Mouse (Mus musculus): ENCODE measurements at regions not wholly inside any gene's neighbourhood (a gene's known extent, or its start where the extent isn't known, plus 50 kb on each side); places are given as distances from the start of the nearest gene placed in this dataset.
A peak's percentile ranks its signal among the peaks of the same experiment; 100 is the strongest.

- H3K9me3 ChIP-seq, result peaks cover 10% of the 10 kb centered on the region
- H3K4me3 ChIP-seq (replicated peaks), result no peak overlapping the region
- H3K4me1 ChIP-seq, result peaks cover 29% of the 10 kb centered on the region
- H3K27me3 ChIP-seq (replicated peaks), result peaks cover 49% of the 10 kb centered on the region
- H3K36me3 ChIP-seq (replicated peaks; ENCODE audit: low read length), result no peaks in the 10 kb centered on the region
- TF ChIP-seq GATA1 (IDR thresholded peaks at IDR 0.05; ENCODE audit: borderline replicate concordance, low read length), result no peak
- no peak for TF ChIP-seq FLI1 (IDR thresholded peaks at IDR 0.05; ENCODE audit: low read length)
These were observed 127.0 kb upstream of the Arid1b start for GRCm38 (mm10) chr17:4867083-4867482.

- H3K27me3 ChIP-seq (replicated peaks), result peaks cover 55% of the 10 kb centered on the region
- no peak overlapping the region for H3K4me3 ChIP-seq (replicated peaks)
- TF ChIP-seq FLI1 (IDR thresholded peaks at IDR 0.05; ENCODE audit: low read length), result no peak
- no peak for TF ChIP-seq GATA1 (IDR thresholded peaks at IDR 0.05; ENCODE audit: borderline replicate concordance, low read length)
- no peaks in the 10 kb centered on the region for H3K36me3 ChIP-seq (replicated peaks; ENCODE audit: low read length)
- H3K4me1 ChIP-seq, result peaks cover 29% of the 10 kb centered on the region
- H3K9me3 ChIP-seq, result peaks cover 10% of the 10 kb centered on the region
These were observed 126.2 kb upstream of the Arid1b start for GRCm38 (mm10) chr17:4867754-4868445.

- no peak for TF ChIP-seq FLI1 (IDR thresholded peaks at IDR 0.05; ENCODE audit: low read length)
- TF ChIP-seq GATA1 (IDR thresholded peaks at IDR 0.05; ENCODE audit: borderline replicate concordance, low read length), result no peak
- peaks cover 10% of the 10 kb centered on the region for H3K9me3 ChIP-seq
- no peak overlapping the region for H3K4me3 ChIP-seq (replicated peaks)
- H3K4me1 ChIP-seq, result peaks cover 25% of the 10 kb centered on the region
- H3K36me3 ChIP-seq (replicated peaks; ENCODE audit: low read length), result no peaks in the 10 kb centered on the region
- H3K27me3 ChIP-seq (replicated peaks), result peaks cover 54% of the 10 kb centered on the region
These were observed 125.7 kb upstream of the Arid1b start for GRCm38 (mm10) chr17:4868446-4868825.

- TF ChIP-seq GATA1 (IDR thresholded peaks at IDR 0.05; ENCODE audit: borderline replicate concordance, low read length), result no peak
- no peak for TF ChIP-seq FLI1 (IDR thresholded peaks at IDR 0.05; ENCODE audit: low read length)
- Histone ChIP-seq H3K4me1 (peaks cover 28% of the 10 kb centered on the region), H3K27me3 (replicated peaks) (peaks cover 56% of the 10 kb centered on the region), H3K36me3 (replicated peaks; ENCODE audit: low read length) (no peaks in the 10 kb centered on the region), H3K9me3 (peaks cover 10% of the 10 kb centered on the region), H3K4me3 (replicated peaks) (no peak overlapping the region)
These were observed 125.3 kb upstream of the Arid1b start for GRCm38 (mm10) chr17:4868861-4869260.

- H3K4me3 ChIP-seq (replicated peaks), result no peak overlapping the region
- no peak for TF ChIP-seq GATA1 (IDR thresholded peaks at IDR 0.05; ENCODE audit: borderline replicate concordance, low read length)
- no peak for TF ChIP-seq FLI1 (IDR thresholded peaks at IDR 0.05; ENCODE audit: low read length)
- no peaks in the 10 kb centered on the region for H3K36me3 ChIP-seq (replicated peaks; ENCODE audit: low read length)
- peaks cover 46% of the 10 kb centered on the region for H3K4me1 ChIP-seq
- H3K27me3 ChIP-seq (replicated peaks), result peaks cover 42% of the 10 kb centered on the region
- peaks cover 10% of the 10 kb centered on the region for H3K9me3 ChIP-seq
These were observed 122.9 kb upstream of the Arid1b start for GRCm38 (mm10) chr17:4871267-4871666.

- Histone ChIP-seq H3K27me3 (replicated peaks) (peaks cover 30% of the 10 kb centered on the region), H3K9me3 (peaks cover 5% of the 10 kb centered on the region; the same call in 1 of the 2 replicates), H3K36me3 (replicated peaks; ENCODE audit: low read length) (no peaks in the 10 kb centered on the region), H3K4me3 (replicated peaks) (peak overlapping the region; percentile 46), H3K4me1 (peaks cover 30% of the 10 kb centered on the region)
- no peak for TF ChIP-seq FLI1 (IDR thresholded peaks at IDR 0.05; ENCODE audit: low read length)
These were observed 119.7 kb upstream of the Arid1b start for GRCm38 (mm10) chr17:4874459-4874858.

GRCm38 (mm10) chr17:4875086-4876046, 118.8 kb upstream of the Arid1b start:
- H3K9me3 ChIP-seq, result peaks cover 5% of the 10 kb centered on the region; the same call in 1 of the 2 replicates
- H3K36me3 ChIP-seq (replicated peaks; ENCODE audit: low read length), result no peaks in the 10 kb centered on the region
- H3K4me3 ChIP-seq (replicated peaks), result no peak overlapping the region
- TF ChIP-seq FLI1 (IDR thresholded peaks at IDR 0.05; ENCODE audit: low read length) (no peak), GATA1 (IDR thresholded peaks at IDR 0.05; ENCODE audit: borderline replicate concordance, low read length) (no peak)
- H3K4me1 ChIP-seq, result peaks cover 30% of the 10 kb centered on the region
- H3K27me3 ChIP-seq (replicated peaks), result peaks cover 26% of the 10 kb centered on the region

- no peak for TF ChIP-seq GATA1 (IDR thresholded peaks at IDR 0.05; ENCODE audit: borderline replicate concordance, low read length)
- TF ChIP-seq FLI1 (IDR thresholded peaks at IDR 0.05; ENCODE audit: low read length), result no peak
- peaks cover 30% of the 10 kb centered on the region for H3K4me1 ChIP-seq
- H3K36me3 ChIP-seq (replicated peaks; ENCODE audit: low read length), result no peaks in the 10 kb centered on the region
- peak overlapping the region; percentile 17 for H3K4me3 ChIP-seq (replicated peaks)
- H3K9me3 ChIP-seq, result no peaks in the 10 kb centered on the region
- H3K27me3 ChIP-seq (replicated peaks), result peaks cover 19% of the 10 kb centered on the region
These were observed 117.7 kb upstream of the Arid1b start for GRCm38 (mm10) chr17:4876431-4876830.

- TF ChIP-seq FLI1 (IDR thresholded peaks at IDR 0.05; ENCODE audit: low read length) (no peak), GATA1 (IDR thresholded peaks at IDR 0.05; ENCODE audit: borderline replicate concordance, low read length) (no peak)
- Histone ChIP-seq H3K27me3 (replicated peaks) (peaks cover 4% of the 10 kb centered on the region), H3K36me3 (replicated peaks; ENCODE audit: low read length) (no peaks in the 10 kb centered on the region), H3K4me3 (replicated peaks) (no peak overlapping the region), H3K9me3 (peaks cover 7% of the 10 kb centered on the region; the same call in 1 of the 2 replicates), H3K4me1 (peaks cover 17% of the 10 kb centered on the region)
These were observed 112.7 kb upstream of the Arid1b start for GRCm38 (mm10) chr17:4881473-4881872.

GRCm38 (mm10) chr17:4884083-4884482, 110.0 kb upstream of the Arid1b start:
- TF ChIP-seq FLI1 (IDR thresholded peaks at IDR 0.05; ENCODE audit: low read length) (no peak), GATA1 (IDR thresholded peaks at IDR 0.05; ENCODE audit: borderline replicate concordance, low read length) (no peak)
- H3K4me3 ChIP-seq (replicated peaks), result no peak overlapping the region
- H3K27me3 ChIP-seq (replicated peaks), result peaks cover 4% of the 10 kb centered on the region
- H3K9me3 ChIP-seq, result peaks cover 7% of the 10 kb centered on the region; the same call in 1 of the 2 replicates
- peaks cover 15% of the 10 kb centered on the region for H3K4me1 ChIP-seq
- no peaks in the 10 kb centered on the region for H3K36me3 ChIP-seq (replicated peaks; ENCODE audit: low read length)
